Mouse (Mus musculus) heart, embryonic 11.5 days (tissue): ENCODE data around the gene Vcp. TPM values are rescaled to one million over a fixed set of nuclear protein-coding genes. Genes with fewer than 3 reads are reported as not detected.

Experiments used
- ATAC-seq: fragments of 200-750 bp; cut with Nextera tagmentation; replicated peaks from 2 replicates; pipeline ENCODE4 v1.8.0; 2017; ENCODE audit warnings: moderate library complexity; ENCODE audit not compliant: insufficient number of reproducible peaks, low FRiP score, low TSS enrichment
- H3K27ac ChIP-seq: fragments of 300-500 bp; sonication (generic); 2 replicates; pipeline ENCODE4 v1.5.1; 2014; ENCODE audit warnings: mild to moderate bottlenecking, low read depth, low read length
- H3K27me3 ChIP-seq: fragments of 300-500 bp; sonication (generic); 2 replicates; pipeline ENCODE4 v1.6.1; 2014; ENCODE audit warnings: mild to moderate bottlenecking, low read length, mixed read lengths; ENCODE audit not compliant: control insufficient read depth, insufficient read depth
- H3K36me3 ChIP-seq: fragments of 300-500 bp; sonication (generic); 2 replicates; pipeline ENCODE4 v1.6.1; 2014; ENCODE audit warnings: mild to moderate bottlenecking, low read length, moderate library complexity, mixed read lengths; ENCODE audit not compliant: control insufficient read depth, insufficient read depth
- H3K4me1 ChIP-seq: fragments of 300-500 bp; sonication (generic); 2 replicates; pipeline ENCODE4 v1.6.1; 2014; ENCODE audit warnings: low read length; ENCODE audit not compliant: control insufficient read depth, insufficient read depth
- H3K4me2 ChIP-seq: fragments of 300-500 bp; sonication (generic); 2 replicates; pipeline ENCODE4 v1.6.1; 2014; ENCODE audit warnings: mild to moderate bottlenecking, moderate library complexity
- H3K4me3 ChIP-seq: fragments of 300-500 bp; sonication (generic); 2 replicates; pipeline ENCODE4 v1.5.1; 2014; ENCODE audit warnings: low read depth, low read length
- H3K9ac ChIP-seq: fragments of 300-500 bp; sonication (generic); 2 replicates; pipeline ENCODE4 v1.6.1; 2014; ENCODE audit warnings: mild to moderate bottlenecking, low read depth, low read length, moderate library complexity
- H3K9me3 ChIP-seq: fragments of 300-500 bp; sonication (generic); replicated peaks from 2 replicates; pipeline ENCODE4 v1.6.1; 2016; ENCODE audit warnings: low read length; ENCODE audit not compliant: control insufficient read depth
- WGBS: fragments of 180-500 bp; shearing (Covaris S2); extraction: QIAGEN DNeasy Blood & Tissue Kit; methylation state at CpG from one replicate; pipeline ENCODE4 v1.1.7; 2014; ENCODE audit not compliant: insufficient replicate concordance; 5-methylcytosine and 5-hydroxymethylcytosine counted together
- polyA plus RNA-seq: library from polyadenylated mRNA; unstranded; fragments of >200 nt; fragmentation: Nextera tagmentation; extraction: Ambion mirVana; gene quantifications from 2 replicates; pipeline ENCODE4 v1.2.1, GENCODE M21; 2014

Vcp gene
- polyA plus RNA-seq, 1 experiment from 2014 or later, result 472 TPM

DNA sequence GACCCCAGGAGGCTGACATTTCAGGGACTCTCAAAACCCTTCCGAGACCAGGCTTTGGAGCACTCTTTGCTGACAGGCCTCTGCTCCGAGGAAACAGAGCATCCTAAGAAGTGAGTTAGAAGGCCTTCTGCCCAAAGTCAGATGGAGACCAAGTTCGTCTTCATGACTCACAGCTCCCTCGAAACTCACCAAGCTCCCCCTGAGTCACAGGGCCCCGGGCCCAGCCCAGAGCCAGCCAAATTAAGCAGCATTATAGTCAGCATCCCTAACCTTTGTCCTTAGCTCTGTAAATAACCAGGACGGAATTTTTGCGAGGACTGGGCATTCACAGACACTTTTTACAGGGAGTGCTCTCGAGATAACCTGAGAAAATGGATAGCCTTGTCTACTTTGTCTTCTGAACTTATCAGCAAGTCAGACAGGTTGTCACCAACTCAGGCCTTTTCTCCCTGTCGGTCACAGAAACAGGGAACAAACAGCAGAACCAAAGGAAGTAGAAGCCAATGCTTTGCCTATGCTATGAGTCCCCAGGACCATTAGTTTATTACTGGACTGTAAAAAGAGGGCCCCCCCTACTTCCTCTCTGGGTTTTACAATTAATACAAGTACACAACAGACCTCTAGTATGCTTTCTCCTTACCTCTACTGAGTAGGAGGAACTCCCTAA is 40.7 kb upstream of the Vcp start:
- H3K36me3 ChIP-seq, result 0 out of 2 replicates have a peak, but pooled peaks cover 5% of the 10 kb centered on the region
- no peak overlapping the region for H3K4me2 ChIP-seq
- H3K27me3 ChIP-seq, result no peaks in the 10 kb centered on the region
- ATAC-seq, result no peak
- WGBS, result 55% methylated on average over 9 of the region's 9 CpGs
- H3K9ac ChIP-seq, result no peak overlapping the region
- H3K27ac ChIP-seq, result peak overlapping the region; percentile 37
- no peaks in the 10 kb centered on the region for H3K9me3 ChIP-seq
- H3K4me3 ChIP-seq, result no peak overlapping the region
- peaks cover 29% of the 10 kb centered on the region for H3K4me1 ChIP-seq

- Histone ChIP-seq H3K27me3 (no peaks in the 10 kb centered on the region), H3K4me2 (peak overlapping the region; percentile 89), H3K27ac (peak overlapping the region; percentile 87), H3K4me1 (peaks cover 29% of the 10 kb centered on the region), H3K9me3 (no peaks in the 10 kb centered on the region), H3K9ac (peak overlapping the region; percentile 84), H3K36me3 (0 out of 2 replicates have a peak, but pooled peaks cover 8% of the 10 kb centered on the region), H3K4me3 (peak overlapping the region; percentile 79)
- under 1% methylated on average over 25 of the region's 25 CpGs for WGBS
- peak; percentile 96 for ATAC-seq
Observed at GRCm38 (mm10) chr4:43040114-43040572, 39.8 kb upstream of the Vcp start.

DNA sequence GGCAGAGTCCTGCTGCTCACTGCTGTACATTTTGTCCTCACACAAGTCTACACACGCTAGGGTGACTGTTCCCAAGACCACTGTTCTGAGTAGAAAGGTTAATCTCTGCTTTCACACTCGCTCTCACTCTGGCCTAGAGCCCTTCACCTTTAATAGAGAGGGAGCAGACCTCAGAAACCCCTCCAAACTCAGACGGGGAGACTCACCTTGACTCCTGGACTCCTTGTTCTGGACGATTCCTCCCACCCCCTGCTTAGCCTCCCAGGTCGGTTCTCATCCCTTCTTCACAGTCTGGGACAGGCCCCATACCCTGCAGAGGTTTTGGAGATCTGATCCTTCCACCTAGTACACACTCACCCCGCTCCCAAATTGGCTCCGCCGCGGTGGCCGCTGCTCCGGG is 39.3 kb upstream of the Vcp start:
- peak; percentile 6 for ATAC-seq
- no peaks in the 10 kb centered on the region for H3K27me3 ChIP-seq
- 2% methylated on average over 11 of the region's 11 CpGs for WGBS
- peak overlapping the region; percentile 89 for H3K4me2 ChIP-seq
- peak overlapping the region; percentile 84 for H3K9ac ChIP-seq
- 0 out of 2 replicates have a peak, but pooled peaks cover 8% of the 10 kb centered on the region for H3K36me3 ChIP-seq
- peak overlapping the region; percentile 87 for H3K27ac ChIP-seq
- peak overlapping the region; percentile 79 for H3K4me3 ChIP-seq
- H3K4me1 ChIP-seq, result peaks cover 24% of the 10 kb centered on the region
- no peaks in the 10 kb centered on the region for H3K9me3 ChIP-seq

DNA sequence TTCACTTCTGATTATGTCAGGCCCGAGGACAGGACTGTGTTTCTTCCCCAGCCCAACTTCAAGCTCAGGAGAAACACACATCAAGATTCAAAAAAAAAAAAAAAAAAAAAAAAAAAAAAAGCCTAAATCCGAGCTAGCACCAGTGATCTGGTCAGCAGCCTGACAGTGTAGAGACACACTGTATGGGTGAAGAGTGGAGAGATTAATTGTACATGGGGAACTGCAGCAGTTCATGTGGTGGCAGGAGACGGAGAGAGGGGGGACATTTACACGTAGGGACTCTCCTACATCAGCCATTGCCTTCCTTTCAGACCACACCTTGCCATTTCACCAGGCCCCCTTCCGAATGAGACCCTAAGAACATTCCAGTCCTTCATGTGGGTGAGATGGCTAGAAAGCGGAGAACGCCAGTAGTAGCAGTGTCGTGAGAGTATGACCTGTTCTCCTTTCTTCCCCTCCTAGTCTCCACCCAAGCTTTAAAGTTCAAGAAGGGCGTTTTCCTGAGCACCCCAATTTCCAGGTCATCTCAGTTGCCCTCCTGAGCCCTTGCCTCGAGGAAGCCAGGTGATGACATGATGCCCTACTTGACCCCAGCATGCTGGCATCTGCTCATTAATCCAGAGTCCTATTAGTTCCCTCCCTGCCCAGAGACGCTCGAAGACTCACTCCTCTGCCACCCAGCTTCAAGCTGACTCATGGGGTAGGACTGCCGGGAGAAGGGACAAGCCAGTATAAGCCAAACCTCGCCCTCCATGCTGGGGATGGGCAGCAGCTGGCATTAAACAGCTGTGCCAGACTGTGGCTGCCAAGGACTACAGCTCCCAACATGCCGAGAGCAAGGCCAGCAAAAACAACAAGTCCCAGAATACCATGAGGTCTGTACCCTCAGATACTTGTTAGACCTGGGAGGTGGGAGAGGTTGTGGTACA is 38.5 kb upstream of the Vcp start:
- H3K9me3 ChIP-seq, result no peaks in the 10 kb centered on the region
- peaks cover 16% of the 10 kb centered on the region for H3K4me1 ChIP-seq
- H3K4me2 ChIP-seq, result peak overlapping the region; percentile 89
- WGBS, result 44% methylated on average over 15 of the region's 15 CpGs
- peak overlapping the region; percentile 87 for H3K27ac ChIP-seq
- H3K4me3 ChIP-seq, result peak overlapping the region; percentile 79
- 0 out of 2 replicates have a peak, but pooled peaks cover 11% of the 10 kb centered on the region for H3K36me3 ChIP-seq
- ATAC-seq, result no peak
- H3K27me3 ChIP-seq, result no peaks in the 10 kb centered on the region
- peak overlapping the region; percentile 84 for H3K9ac ChIP-seq

DNA sequence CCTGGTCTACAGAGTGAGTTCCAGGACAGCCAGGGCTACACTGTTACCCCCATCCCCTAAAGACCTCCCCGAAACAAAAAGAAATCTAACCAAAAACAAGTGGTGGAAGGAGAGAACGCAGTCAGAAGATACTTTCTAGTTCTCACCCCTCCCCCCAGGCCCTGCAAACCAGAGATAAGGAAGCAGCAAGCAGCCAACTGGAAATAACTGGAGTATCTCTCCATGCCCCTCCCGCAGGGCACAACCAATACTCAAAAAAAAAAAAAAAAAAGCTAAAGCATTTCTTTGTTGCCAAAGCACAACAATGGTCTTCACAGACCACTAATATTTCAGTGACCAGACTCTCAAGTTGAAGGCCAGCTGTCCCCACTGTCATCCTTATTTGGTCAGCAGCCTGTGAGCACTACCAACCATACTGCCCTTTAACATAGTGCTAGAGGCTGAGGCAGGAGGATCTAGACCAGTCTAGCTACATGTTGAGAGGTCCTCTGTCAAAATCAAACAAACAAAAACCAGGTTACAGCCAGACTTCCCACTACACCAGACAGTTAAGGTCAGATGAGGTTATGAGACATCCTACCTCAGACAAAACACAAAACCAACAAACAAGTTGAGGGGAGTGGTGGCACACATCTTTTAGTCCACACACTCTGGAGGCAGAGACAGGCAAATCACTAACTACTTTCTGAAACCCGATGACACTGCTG is 37.7 kb upstream of the Vcp start:
- WGBS, result 39% methylated on average over 4 of the region's 4 CpGs

DNA sequence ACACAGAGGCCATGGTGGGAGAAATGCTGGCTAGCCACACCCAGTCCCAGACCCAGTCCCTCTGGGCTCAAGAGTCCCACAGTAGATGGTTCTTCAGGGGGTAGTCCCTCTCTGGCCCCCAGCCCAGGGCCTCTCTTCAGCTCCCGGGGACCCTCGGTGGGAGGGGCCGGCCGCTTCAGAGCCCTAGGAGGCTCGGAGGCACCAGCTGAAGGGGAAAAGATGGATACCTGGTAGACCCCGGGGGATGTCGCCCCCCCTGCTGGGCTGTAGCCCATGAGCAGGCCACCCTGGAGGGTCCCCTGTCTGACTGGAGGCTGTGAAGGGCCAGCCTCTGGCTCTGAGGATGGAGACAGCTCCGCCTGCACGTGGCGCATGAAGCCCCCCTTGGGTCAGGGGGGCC is 36.0 kb upstream of the Vcp start:
- Histone ChIP-seq H3K9me3 (no peaks in the 10 kb centered on the region), H3K4me3 (no peak overlapping the region), H3K36me3 (0 out of 2 replicates have a peak, but pooled peaks cover 14% of the 10 kb centered on the region), H3K4me1 (peaks cover 20% of the 10 kb centered on the region), H3K9ac (no peak overlapping the region), H3K27ac (no peak overlapping the region), H3K27me3 (no peaks in the 10 kb centered on the region), H3K4me2 (peak overlapping the region; percentile 53; the same call in 1 of the 2 replicates)
- no peak for ATAC-seq
- 85% methylated on average over 10 of the region's 10 CpGs for WGBS

More for the DNA sequence above, 37.7 kb upstream of the Vcp start:
- Histone ChIP-seq H3K27me3 (no peaks in the 10 kb centered on the region), H3K4me2 (peak overlapping the region; percentile 89), H3K9me3 (no peaks in the 10 kb centered on the region), H3K4me3 (peak overlapping the region; percentile 15), H3K36me3 (0 out of 2 replicates have a peak, but pooled peaks cover 14% of the 10 kb centered on the region), H3K9ac (no peak overlapping the region), H3K4me1 (peaks cover 15% of the 10 kb centered on the region), H3K27ac (peak overlapping the region; percentile 87)
- ATAC-seq, result no peak

DNA sequence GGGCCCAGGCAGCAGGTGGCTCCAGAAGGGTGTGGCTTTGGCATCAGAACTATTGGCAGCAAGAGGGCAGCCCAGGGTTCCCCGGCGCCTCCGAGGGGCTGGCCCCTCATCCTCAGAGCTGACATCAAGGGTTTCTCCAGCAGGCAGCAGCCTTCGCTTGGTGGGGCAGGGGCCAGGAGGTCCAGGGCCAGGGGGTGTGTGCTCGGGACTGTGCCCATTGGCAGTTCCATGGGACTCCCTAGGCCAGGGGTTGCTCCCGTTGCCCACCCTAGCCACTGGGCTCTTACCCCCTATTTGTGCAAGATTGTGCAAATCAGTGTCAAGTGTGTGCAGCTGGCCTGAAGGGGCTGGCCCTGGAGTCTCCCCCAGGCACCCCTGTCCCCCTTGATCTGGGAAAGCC is 35.5 kb upstream of the Vcp start:
- Histone ChIP-seq H3K9me3 (no peaks in the 10 kb centered on the region), H3K27me3 (no peaks in the 10 kb centered on the region), H3K4me3 (no peak overlapping the region), H3K27ac (no peak overlapping the region), H3K4me1 (peaks cover 20% of the 10 kb centered on the region), H3K36me3 (0 out of 2 replicates have a peak, but pooled peaks cover 14% of the 10 kb centered on the region), H3K4me2 (no peak overlapping the region), H3K9ac (no peak overlapping the region)
- ATAC-seq, result no peak
- WGBS, result 88% methylated on average over 6 of the region's 6 CpGs

- peaks cover 18% of the 10 kb centered on the region; the same call in 1 of the 2 replicates for H3K36me3 ChIP-seq
- H3K4me3 ChIP-seq, result no peak overlapping the region
- no peak overlapping the region for H3K9ac ChIP-seq
- H3K4me1 ChIP-seq, result peaks cover 15% of the 10 kb centered on the region; the same call in 1 of the 2 replicates
- no peak overlapping the region for H3K27ac ChIP-seq
- no peak for ATAC-seq
- H3K4me2 ChIP-seq, result no peak overlapping the region
- WGBS, result 78% methylated on average over 14 of the region's 14 CpGs
- H3K9me3 ChIP-seq, result no peaks in the 10 kb centered on the region
- H3K27me3 ChIP-seq, result no peaks in the 10 kb centered on the region
Observed at GRCm38 (mm10) chr4:43033481-43033880, 33.2 kb upstream of the Vcp start.
